Mouse (Mus musculus): ENCODE measurements around the gene Frmd4a.

The Frmd4a gene

DNA sequence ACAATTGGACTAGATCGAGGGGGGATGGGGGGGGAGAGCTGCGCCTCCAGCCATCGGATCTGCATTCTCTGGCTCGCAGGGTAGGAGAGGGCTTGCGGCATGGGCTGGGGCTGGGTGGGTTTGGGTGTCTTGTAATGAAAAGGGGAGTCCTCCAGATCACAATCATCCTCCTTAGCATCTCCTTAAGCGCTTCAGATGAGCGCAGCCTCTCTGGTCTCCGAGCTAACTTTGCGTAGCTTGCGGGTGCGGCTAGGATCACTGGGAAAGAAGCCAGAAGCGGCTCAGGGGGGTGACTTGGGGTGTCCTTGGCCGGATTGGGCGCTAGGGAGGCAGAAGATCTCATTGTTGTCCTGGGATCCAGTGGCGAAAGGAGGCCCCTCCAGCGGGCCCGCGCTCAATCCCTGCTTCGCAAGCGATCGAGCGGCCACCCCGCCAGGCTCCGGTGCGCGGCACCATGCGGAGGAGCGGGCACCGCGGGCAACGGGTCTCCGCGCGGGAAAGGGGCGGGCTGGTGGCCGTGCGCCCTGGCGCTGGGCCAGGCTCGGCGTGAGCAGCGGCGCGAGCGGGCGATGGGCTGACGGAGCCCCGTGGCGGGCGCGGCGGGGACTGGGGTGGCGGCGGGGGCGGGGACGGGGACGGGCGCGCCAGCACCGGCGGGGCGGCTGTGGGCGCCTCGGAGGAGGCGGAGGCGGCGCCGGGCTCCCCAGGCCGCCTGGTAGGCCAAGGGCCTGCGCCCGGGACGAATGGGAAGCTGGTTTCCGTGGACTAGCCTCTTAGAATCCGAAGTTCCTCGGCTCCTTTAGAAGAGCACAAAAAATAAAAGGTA lies 383.5 kb downstream of the Frmd4a start:
- DNase-seq, result peak; percentile 65

DNA sequence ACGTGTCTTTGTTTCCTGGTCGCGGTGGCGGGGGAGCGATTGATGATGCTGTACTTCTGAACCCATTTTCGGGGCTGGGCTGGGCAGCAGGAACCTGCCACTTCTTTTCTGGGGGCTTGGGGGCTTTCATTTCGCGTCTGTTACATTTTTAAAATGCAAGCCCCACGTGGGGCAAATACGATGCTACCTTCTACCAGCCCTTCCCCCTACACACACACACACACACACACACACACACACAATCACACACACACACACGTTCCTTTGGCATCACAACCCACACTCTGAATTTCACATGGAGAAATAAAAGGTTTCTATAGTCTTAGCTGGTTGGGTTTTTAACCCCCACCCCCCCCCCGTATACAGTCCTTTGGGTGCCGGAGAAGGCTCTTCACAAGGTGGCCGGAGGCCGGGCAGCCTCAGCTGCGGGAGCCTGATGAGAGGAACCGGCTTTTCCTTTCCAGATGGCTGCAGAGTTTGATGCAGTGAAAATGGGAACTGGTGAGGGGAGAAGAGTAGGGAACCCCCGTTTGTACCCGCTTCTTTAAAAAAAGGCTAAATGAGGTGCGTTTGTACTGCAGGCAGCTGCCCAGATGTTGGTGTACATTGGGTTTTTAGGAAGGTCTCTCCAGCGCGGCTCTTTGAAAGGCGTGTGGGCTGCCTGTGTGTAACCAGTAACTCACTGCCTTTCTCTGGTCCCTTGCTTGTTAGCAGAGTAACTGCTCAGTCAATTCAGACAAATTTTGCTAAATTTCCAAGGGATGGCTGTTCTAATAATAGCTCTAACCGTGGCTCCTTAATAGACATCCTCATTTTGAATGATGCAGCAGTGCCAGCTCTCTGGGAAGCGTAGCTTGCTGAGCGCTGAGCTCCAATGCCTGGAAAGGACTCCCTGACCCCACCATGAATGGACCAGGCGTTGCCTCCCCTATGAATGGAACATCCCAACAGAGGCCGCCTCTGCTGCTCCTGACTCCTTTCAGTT lies 384.4 kb downstream of the Frmd4a start:
- peak; percentile 37 for DNase-seq

DNA sequence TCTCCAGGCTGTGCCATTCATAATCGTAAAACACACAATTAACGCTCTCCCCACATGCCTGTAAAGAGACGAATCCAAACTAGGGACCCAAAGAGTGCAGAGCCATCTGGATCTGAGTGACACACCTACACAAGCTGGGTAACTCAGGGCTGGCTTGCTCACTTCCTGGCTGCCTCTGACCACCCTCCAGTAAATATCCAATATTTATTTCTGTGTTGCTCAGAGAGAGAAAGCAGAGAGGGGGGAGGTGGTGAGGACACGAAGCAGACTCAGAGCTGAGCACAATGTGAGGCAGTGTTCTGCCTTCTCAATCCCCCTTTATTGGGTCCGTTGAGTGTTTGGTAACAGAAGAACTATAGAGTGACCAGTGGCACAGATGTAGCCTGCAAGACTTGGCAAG lies 389.5 kb downstream of the Frmd4a start:
- DNase-seq, result no peak

- DNase-seq, result no peak
Observed at GRCm38 (mm10) chr2:4409810-4410433, 392.4 kb downstream of the Frmd4a start.

DNA sequence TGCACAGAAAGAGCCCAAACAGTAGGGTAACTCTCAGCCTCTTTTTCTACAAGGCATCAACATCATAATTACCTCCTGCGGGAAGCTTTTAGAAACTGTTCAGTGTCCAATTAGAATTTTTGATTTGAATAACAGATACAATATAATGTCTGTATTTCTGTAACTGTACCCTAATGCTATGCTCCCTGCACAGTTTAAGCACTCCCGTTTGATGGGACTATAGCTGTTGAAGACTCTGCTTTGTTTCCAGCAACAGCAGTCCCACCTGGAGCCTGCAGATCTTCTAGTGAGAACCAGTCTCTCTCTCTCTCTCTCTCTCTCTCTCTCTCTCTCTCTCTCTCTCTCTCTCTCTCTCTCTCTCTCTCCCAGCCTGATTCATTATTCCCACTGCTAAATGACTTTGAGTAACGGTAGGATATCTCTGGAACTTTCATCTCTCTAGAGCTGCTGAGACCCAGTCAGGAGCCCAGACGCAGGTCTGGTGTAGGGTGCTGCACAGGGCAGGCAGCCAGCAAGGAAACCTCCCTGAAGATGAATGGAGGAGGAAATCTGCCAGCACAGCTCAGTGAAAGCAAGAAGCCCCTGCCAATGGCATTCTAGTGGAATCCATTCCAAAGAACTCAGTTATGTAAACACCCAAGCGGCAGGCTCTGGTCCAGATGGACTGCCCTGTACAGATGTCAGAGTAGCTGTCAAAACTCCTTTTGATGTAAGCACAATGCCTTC lies 395.5 kb downstream of the Frmd4a start:
- DNase-seq, result no peak

- no peak for DNase-seq
Observed at GRCm38 (mm10) chr2:4413596-4414335, 396.2 kb downstream of the Frmd4a start.

DNA sequence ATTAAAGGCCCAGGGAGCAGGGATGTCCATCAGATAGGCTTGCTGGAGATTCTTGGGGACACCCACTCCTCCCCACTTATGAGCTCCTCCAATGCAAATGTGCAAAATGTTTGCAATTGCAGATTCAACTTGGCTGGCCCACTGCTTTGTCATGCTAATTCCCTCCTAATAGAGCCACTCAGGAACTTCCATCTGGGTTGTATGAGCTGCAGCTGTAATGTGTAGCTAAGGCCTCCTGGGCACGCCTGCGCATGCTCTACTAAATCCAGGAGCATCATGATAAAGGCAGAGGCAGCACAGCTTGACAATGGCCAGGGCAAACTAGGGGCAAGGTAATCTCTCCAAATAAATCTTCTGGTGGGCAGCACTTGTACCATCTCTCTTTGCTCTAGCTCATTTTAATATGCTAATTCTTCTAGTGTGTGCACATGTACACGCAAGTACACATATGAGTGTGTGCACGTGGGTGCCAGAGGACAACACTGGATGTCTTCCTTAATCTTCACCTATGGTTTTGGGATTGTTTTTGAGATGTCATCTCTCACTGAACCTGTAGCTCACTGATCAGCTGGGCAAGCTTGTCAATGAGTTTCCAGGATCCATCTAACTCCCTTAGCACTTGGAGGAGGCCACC lies 403.3 kb downstream of the Frmd4a start:
- no peak for DNase-seq

- DNase-seq, result no peak
Observed at GRCm38 (mm10) chr2:4421757-4422156, 404.2 kb downstream of the Frmd4a start.

- no peak for DNase-seq
Observed at GRCm38 (mm10) chr2:4423896-4424295, 406.4 kb downstream of the Frmd4a start.

DNA sequence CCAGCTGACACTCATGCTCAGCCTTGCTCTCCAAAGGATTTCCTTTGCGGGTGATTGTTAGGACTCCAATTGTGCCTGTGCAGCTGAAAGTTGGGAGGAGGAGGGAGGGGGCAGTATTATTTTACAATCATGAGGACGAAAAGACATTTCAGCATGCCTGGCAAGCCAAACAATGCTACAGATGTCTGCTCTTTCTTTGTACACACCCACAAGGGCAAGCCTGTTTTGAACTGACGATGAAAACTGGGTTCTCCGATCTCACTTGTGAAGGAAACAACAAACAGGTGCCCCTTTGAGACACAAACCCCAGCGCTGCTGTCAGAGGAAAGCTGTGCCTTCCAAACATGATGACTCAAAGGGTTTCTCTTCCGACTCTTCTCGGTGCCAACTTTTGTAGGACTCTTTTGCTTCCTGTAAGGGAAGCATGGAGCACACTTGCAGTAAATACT lies 410.9 kb downstream of the Frmd4a start:
- DNase-seq, result no peak

- DNase-seq, result no peak
Observed at GRCm38 (mm10) chr2:4433119-4433518, 415.6 kb downstream of the Frmd4a start.

DNA sequence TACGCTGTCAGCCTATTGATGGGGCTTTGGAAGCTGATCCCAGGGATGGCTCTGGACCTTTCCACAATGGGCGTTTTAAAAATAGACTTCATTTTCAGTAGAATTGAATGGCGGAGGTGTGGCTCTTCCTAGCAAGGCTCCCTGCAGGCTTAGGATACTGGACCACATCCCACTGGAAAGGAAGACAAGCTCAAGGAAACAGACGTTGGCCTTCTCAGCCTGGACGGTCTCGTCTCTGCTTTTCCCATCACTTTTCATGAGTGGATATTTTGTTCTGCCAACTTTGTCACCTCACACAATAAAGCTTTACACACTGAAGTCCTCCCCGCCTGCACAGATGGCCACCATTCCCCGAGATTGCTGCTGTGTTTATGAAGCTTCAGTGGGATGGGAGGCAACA lies 417.5 kb downstream of the Frmd4a start:
- no peak for DNase-seq

- DNase-seq, result no peak
Observed at GRCm38 (mm10) chr2:4436361-4437231, 419.1 kb downstream of the Frmd4a start.

DNA sequence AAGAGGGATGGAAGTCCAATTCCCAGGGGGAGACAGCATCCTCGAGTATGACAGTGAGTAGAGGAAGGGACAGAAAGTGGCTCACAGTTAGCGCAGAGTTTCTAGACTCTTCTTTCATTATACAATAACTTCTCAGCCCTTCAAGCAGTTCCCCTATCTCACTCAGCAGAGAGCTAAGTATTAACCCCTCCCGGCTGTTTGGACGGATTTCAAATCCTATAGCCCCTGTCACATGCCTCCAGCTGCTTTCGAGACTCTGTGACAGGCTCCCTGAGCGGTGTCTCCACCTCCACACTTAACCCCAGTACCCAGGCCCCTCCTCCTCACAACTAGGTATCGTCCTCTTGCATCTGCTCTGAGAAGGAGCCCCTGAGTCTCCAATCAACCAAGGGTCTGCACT lies 421.2 kb downstream of the Frmd4a start:
- DNase-seq, result no peak

DNA sequence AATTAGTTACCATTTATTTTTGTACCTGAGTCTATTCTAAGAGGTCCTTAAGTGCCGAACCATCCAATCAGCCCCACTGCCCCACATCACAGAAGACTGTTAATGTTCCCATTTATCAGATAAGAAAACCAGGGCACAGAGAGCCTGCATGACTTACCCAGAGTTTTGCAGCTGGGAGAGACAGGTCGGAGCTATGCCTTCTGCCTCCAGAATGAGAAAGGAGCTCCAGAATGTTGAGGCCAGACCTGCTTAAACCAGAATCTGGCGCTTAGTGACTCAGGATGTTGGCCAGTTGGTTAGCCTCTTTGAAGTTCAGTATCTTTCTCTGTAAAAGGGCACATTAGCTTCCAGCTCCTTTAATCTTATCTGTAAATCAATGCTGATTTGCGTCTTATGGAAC lies 422.4 kb downstream of the Frmd4a start:
- no peak for DNase-seq

DNA sequence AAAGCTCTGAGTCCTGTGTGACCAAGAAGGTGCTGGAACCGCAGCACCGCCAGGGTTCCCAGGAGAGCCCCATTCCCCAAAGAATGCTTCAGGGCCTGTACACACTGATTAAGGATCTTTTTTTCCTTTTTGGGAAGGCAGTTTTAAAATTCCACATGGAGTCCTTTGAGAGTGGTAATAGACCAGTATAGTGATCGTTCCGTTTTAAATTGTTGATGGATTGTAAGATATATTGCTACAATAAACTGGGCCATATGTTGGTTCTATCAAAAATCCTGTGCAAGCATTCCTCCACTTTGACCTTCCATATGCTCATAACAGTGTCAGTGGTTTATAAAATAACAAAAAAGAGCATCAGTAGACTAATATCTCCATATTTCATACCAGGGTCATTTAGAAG lies 424.3 kb downstream of the Frmd4a start:
- DNase-seq, result no peak

DNA sequence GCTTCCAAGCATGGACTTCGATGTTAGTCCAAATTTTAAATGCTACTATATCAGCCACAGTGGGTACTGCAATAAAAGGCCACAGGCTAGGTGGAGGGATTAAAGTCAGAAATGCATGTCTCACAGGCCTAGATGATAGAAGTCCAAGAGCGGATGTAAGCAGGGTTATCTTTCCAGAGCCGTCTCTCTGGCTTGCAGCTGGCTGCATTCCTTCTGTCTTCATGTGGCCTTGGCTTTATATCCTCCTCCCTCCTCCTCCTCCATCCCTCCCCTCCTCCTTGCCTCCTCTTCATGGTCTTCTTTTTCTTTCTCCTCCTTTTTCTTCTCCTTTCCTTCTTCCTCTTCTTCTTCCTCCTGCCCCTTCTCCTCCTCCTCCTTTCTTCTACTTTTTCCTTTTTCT lies 427.2 kb downstream of the Frmd4a start:
- no peak for DNase-seq

DNA sequence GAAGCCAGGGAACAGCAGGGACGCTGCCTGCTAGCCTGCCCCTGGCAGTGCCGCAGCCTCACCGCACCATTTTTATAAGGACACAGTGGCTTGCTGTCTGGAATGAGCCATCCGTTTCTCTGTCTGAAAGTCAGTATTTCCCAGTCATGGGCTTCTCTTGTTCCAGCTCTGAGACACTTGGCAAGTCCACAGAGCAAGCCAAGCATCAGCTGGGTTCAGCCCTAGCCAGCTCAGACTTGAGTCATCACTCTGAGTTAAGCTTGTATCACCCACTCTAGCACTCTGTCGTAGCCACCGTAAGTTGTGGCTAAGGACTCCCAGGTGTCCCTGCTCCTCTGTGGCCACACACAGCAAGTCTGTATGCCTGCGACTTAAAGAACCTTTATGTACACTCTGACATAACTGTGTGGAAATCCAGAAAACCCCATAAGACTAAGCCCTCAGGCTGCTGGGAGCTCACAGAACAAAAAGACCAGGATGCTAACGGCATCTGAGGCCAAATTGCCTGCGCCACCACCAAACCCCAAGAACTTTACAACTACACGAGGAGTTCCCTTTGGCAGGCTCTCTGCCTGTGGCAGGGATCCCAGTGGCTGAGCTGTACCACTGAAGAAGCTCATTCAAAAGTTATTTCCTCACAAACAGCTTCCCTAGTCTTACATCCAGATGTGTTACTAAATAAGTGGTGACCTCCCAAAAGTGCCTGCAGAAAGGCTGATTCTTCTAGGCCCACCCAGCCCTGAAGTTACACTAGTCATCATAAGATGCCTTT lies 428.3 kb downstream of the Frmd4a start:
- peak; percentile 41 for DNase-seq

DNA sequence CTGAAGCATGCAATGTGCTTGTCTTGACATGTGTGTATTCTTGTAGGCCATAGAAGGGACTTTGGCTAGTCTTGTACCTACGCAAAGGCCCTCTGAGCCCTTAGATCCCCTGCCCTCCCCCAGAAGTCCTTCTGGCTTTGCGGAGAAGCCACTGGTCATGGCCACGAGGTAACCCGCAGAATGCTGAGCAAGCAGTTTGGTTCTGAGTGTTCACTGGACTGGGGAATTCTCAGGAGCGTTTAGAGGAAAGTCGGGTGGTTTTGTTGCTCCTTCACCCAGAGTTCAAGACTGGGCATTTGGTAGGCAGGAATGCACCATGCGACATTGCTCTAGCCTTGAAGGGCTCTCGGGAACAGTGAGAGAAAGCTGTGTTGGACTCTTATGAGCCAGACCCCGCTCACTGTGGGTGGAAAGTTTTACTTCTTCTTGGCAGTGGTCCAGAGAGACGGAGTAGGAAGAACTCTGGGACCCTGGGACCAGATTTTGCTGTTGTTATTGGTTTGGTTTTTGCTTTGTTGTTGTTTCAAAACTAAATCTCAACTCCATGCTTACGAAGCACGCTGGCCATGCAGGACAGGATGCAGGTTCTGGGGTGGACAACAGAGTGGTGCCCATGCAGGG lies 432.5 kb downstream of the Frmd4a start:
- no peak for DNase-seq
